Mouse (Mus musculus) kidney, adult 8-10 months (tissue): ENCODE measurements around the gene Xrcc1.
"Not testable (repeated sequence)": the region's sequence is repeated elsewhere in the genome, so short reads cannot be mapped to it uniquely, and the experiment has no call there.

Experiments
- DNase-seq, 2 experiments: peaks; one replicate each; pipeline ENCODE4 v3.0.0; 2022

Gene Xrcc1

GRCm38 (mm10) chr7:24608561-24608960, 62.5 kb downstream of the Xrcc1 start:
- DNase-seq: no peak

GRCm38 (mm10) chr7:24610144-24610878, 64.2 kb downstream of the Xrcc1 start, which contains the start of gene Phldb3:
TSS of gene Phldb3 (plus strand) at chr7:24610763.
- DNase-seq: peak; percentile 41 to 56

- DNase-seq: peak; percentile 93 to 98
Observed at GRCm38 (mm10) chr7:24610879-24611494, 64.9 kb downstream of the Xrcc1 start.

- DNase-seq: no peak
Observed at GRCm38 (mm10) chr7:24611709-24612108, 65.6 kb downstream of the Xrcc1 start.

GRCm38 (mm10) chr7:24612308-24612910, 66.3 kb downstream of the Xrcc1 start:
- no peak for DNase-seq

GRCm38 (mm10) chr7:24614816-24615215, 68.7 kb downstream of the Xrcc1 start:
- no peak for DNase-seq

GRCm38 (mm10) chr7:24617763-24618162, 71.7 kb downstream of the Xrcc1 start:
- no peak for DNase-seq

GRCm38 (mm10) chr7:24618374-24618773, 72.3 kb downstream of the Xrcc1 start:
- DNase-seq: not testable (repeated sequence)

- DNase-seq: no peak
Observed at GRCm38 (mm10) chr7:24619671-24620397, 73.7 kb downstream of the Xrcc1 start.

GRCm38 (mm10) chr7:24621193-24621592, 75.1 kb downstream of the Xrcc1 start:
- no peak for DNase-seq

GRCm38 (mm10) chr7:24622967-24623366, 76.9 kb downstream of the Xrcc1 start:
- DNase-seq: no peak
